In genomic region chr1:74049430-74049829, GRCm38 (mm10) we compare ENCODE assay signal across 16 mouse cellular contexts.
DNase-seq lines count a peak whose midpoint lies in the region; ATAC-seq and TF ChIP-seq lines count a peak whose summit lies in the region.
"Had no signal": no experiment of that assay in that cellular context is flagged by ENCODE, and none has a peak within 500 bp of the region (broad histone marks: within the 10 kb centered on the region; RNA-seq: fewer than 3 reads in every experiment).

No protein-coding gene starts in this region.

- no peaks in the 10 kb centered on the region for H3K36me3 ChIP-seq in lung, embryonic 14.5 days (ENCODE audit: insufficient read depth)
- H3K36me3 ChIP-seq in heart, embryonic 11.5 days (ENCODE audit: control insufficient read depth, insufficient read depth, low read length) = no peaks in the 10 kb centered on the region
- H3K36me3 ChIP-seq in myocyte (ENCODE audit: control insufficient read depth, insufficient read depth) = no peaks in the 10 kb centered on the region
- no peaks in the 10 kb centered on the region for H3K36me3 ChIP-seq in hindbrain, embryonic 16.5 days (ENCODE audit: control insufficient read depth, insufficient read depth, low read length)
- H3K36me3 ChIP-seq: forebrain, embryonic 12.5 days; hindbrain, embryonic 12.5 days had no signal

- peak; percentile 28; the same call in 1 of the 2 replicates for ATAC-seq in lung, embryonic 14.5 days (ENCODE audit: insufficient read depth)
- peak; percentile 31; the same call in 1 of the 2 replicates for ATAC-seq in heart, embryonic 11.5 days (replicated peaks; ENCODE audit: insufficient number of reproducible peaks, low FRiP score, low TSS enrichment)
- ATAC-seq in hindbrain, embryonic 16.5 days = no peak
- ATAC-seq in granulocyte monocyte progenitor cell, adult 5-6 weeks (replicated peaks; ENCODE audit: poor library complexity, severe bottlenecking) = no peak
- no peak for ATAC-seq in CD4-positive, CD25-positive, alpha-beta regulatory T cell, adult 4 months
- ATAC-seq: intestine, postnatal 0 days; liver, postnatal 0 days had no signal

- H3K4me1 ChIP-seq in lung, embryonic 14.5 days (ENCODE audit: insufficient read depth) = peaks cover 33% of the 10 kb centered on the region
- peaks cover 61% of the 10 kb centered on the region for H3K4me1 ChIP-seq in heart, embryonic 11.5 days (ENCODE audit: control insufficient read depth, insufficient read depth, low read length)
- no peaks in the 10 kb centered on the region; the same call in 1 of the 2 replicates for H3K4me1 ChIP-seq in hindbrain, embryonic 16.5 days (ENCODE audit: control insufficient read depth, insufficient read depth, low read depth, low read length)

- H3K4me3 ChIP-seq in lung, embryonic 14.5 days (ENCODE audit: low read depth, low read length) = no peak overlapping the region
- H3K4me3 ChIP-seq in heart, embryonic 11.5 days (ENCODE audit: low read depth, low read length) = no peak overlapping the region
- H3K4me3 ChIP-seq in myocyte = no peak overlapping the region
- no peak overlapping the region for H3K4me3 ChIP-seq in hindbrain, embryonic 16.5 days (ENCODE audit: low read length)
- H3K4me3 ChIP-seq: forebrain, embryonic 12.5 days; hindbrain, embryonic 12.5 days had no signal

- H3K4me2 ChIP-seq in lung, embryonic 14.5 days = no peak overlapping the region
- H3K4me2 ChIP-seq in heart, embryonic 11.5 days = peak overlapping the region; percentile 11; the same call in 1 of the 2 replicates
- peak overlapping the region; percentile 20 for H3K4me2 ChIP-seq in myocyte (ENCODE audit: low read depth)
- no peak overlapping the region for H3K4me2 ChIP-seq in hindbrain, embryonic 16.5 days (ENCODE audit: low read length)
- H3K4me2 ChIP-seq: forebrain, embryonic 12.5 days; hindbrain, embryonic 12.5 days had no signal

- H3K27ac ChIP-seq in lung, embryonic 14.5 days (ENCODE audit: low read depth) = peak overlapping the region; percentile 34; the same call in 1 of the 2 replicates
- H3K27ac ChIP-seq in heart, embryonic 11.5 days (ENCODE audit: low read depth, low read length) = peak overlapping the region; percentile 86
- no peak overlapping the region for H3K27ac ChIP-seq in hindbrain, embryonic 16.5 days (ENCODE audit: low read depth, low read length)
- H3K27ac ChIP-seq: forebrain, embryonic 12.5 days; hindbrain, embryonic 12.5 days; stomach, postnatal 0 days had no signal

- no peak overlapping the region for H3ac ChIP-seq in myocyte (ENCODE audit: control insufficient read depth, insufficient read length)

- no peak for TF ChIP-seq POLR2A in myocyte (IDR thresholded peaks at IDR 0.05; ENCODE audit: insufficient read length, low read depth)

- DNase-seq in lung, embryonic 14.5 days = no peak
- no peak for DNase-seq in lung, postnatal 25 days (ENCODE audit: low spot score)
- peak; percentile 81 for DNase-seq in heart, postnatal 4 days
- DNase-seq: cerebellum, adult 8-10 months; liver, postnatal 0 days; midbrain, embryonic 14.5 days; thymus, postnatal 25 days had no signal

- H3K79me2 ChIP-seq in myocyte (ENCODE audit: control insufficient read depth, insufficient read depth) = peaks cover 10% of the 10 kb centered on the region

- WGBS in lung, embryonic 14.5 days = 51% methylated on average over 17 of the region's 17 CpGs
- 30% methylated on average over 17 of the region's 17 CpGs for WGBS in heart, embryonic 11.5 days (ENCODE audit: insufficient replicate concordance)
- WGBS in hindbrain, embryonic 16.5 days = 80% methylated on average over 17 of the region's 17 CpGs

- no peaks in the 10 kb centered on the region for H3K27me3 ChIP-seq in lung, embryonic 14.5 days (ENCODE audit: insufficient read depth, low read length)
- H3K27me3 ChIP-seq in heart, embryonic 11.5 days (ENCODE audit: control insufficient read depth, insufficient read depth, low read length) = no peaks in the 10 kb centered on the region
- no peaks in the 10 kb centered on the region for H3K27me3 ChIP-seq in myocyte (ENCODE audit: control insufficient read depth, insufficient read depth, insufficient read length)
- H3K27me3 ChIP-seq in hindbrain, embryonic 16.5 days (replicated peaks; ENCODE audit: control insufficient read depth, insufficient read depth, low read length) = no peaks in the 10 kb centered on the region
- H3K27me3 ChIP-seq: forebrain, embryonic 12.5 days; hindbrain, embryonic 12.5 days had no signal

- no peak for TF ChIP-seq CTCF in lung, embryonic 14.5 days (IDR thresholded peaks at IDR 0.05; ENCODE audit: low read depth)

- H3K9me3 ChIP-seq in lung, embryonic 14.5 days (ENCODE audit: low read depth, low read length) = no peaks in the 10 kb centered on the region
- H3K9me3 ChIP-seq in heart, embryonic 11.5 days (replicated peaks; ENCODE audit: control insufficient read depth, low read length) = no peaks in the 10 kb centered on the region
- H3K9me3 ChIP-seq in hindbrain, embryonic 16.5 days (ENCODE audit: control insufficient read depth, low read length) = no peaks in the 10 kb centered on the region
- H3K9me3 ChIP-seq: forebrain, embryonic 12.5 days; hindbrain, embryonic 12.5 days had no signal

- no peak overlapping the region for H3K9ac ChIP-seq in lung, embryonic 14.5 days
- H3K9ac ChIP-seq in heart, embryonic 11.5 days (ENCODE audit: low read depth, low read length) = peak overlapping the region; percentile 39; the same call in 1 of the 2 replicates
- no peak overlapping the region for H3K9ac ChIP-seq in hindbrain, embryonic 16.5 days (ENCODE audit: low read depth, low read length)
- H3K9ac ChIP-seq: forebrain, embryonic 12.5 days; hindbrain, embryonic 12.5 days; liver, postnatal 0 days had no signal

TF ChIP-seq in myocyte, 11 proteins besides CTCF, POLR2A, EP300 and RAD21:
- TF ChIP-seq MYOD1 (IDR thresholded peaks at IDR 0.05; ENCODE audit: control insufficient read depth in 1 of 3, insufficient read length in 2 of 3, low read depth in 2 of 3) (peak in 2 of 3 experiments; percentile 87 to 93), TCF3 (IDR thresholded peaks at IDR 0.05; ENCODE audit: insufficient read length, low read depth) (peak; percentile 36), TCF12 (IDR thresholded peaks at IDR 0.05; ENCODE audit: insufficient read depth, poor library complexity, severe bottlenecking) (peak; percentile 68), SRF (IDR thresholded peaks at IDR 0.05; ENCODE audit: control insufficient read depth, insufficient read length, low read depth) (no peak), REST (IDR thresholded peaks at IDR 0.05; ENCODE audit: insufficient read depth, insufficient read length) (no peak), USF1 (IDR thresholded peaks at IDR 0.05; ENCODE audit: low read depth) (no peak), MYOG (IDR thresholded peaks at IDR 0.05; ENCODE audit: control insufficient read depth in 1 of 3, insufficient read depth in 1 of 3, insufficient read length in 2 of 3, low read depth in 2 of 3) (peak; percentile 20 to 92 (median 88)), MAX (IDR thresholded peaks at IDR 0.05; ENCODE audit: low read depth) (no peak)

Comparison
In these comparisons a context has a peak if more than half of its experiments do, and no peak if none do; other contexts are left out.
1. ATAC-seq: peak in lung, embryonic 14.5 days (single experiment) and heart, embryonic 11.5 days (single experiment); none in hindbrain, embryonic 16.5 days (single experiment), granulocyte monocyte progenitor cell, adult 5-6 weeks (single experiment) and CD4-positive, CD25-positive, alpha-beta regulatory T cell, adult 4 months (single experiment).
2. H3K4me2 ChIP-seq: peak in heart, embryonic 11.5 days (single experiment) and myocyte (single experiment); none in lung, embryonic 14.5 days (single experiment) and hindbrain, embryonic 16.5 days (single experiment).